Mouse (Mus musculus): ENCODE results near the gene Vkorc1. TPM values are rescaled to one million over a fixed set of nuclear protein-coding genes. Genes with fewer than 3 reads are reported as not detected.

Vkorc1 gene
- polyA plus RNA-seq, 1 experiment from 2014 or later: 77.6 TPM

DNA sequence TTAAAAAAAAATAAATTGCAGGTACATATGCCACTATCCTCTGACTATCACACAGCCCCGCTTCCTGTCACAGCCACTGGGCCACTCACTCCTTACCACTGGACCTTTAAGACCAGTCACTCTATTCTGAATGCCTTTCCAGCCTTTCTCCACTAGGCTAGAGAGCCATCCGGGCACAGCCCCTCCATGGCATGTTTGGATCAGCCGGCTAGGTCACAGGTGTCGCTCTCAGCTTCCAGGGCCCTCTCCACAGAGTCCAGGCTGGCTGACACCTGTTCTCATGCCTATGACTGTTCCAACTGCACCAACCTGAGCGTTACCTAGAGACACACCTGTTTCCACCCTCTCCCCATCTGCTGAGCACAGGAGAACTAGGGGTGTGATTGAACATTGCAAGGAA is 33.2 kb upstream of the Vkorc1 start:
- WGBS: 60% methylated on average over 5 of the region's 5 CpGs
- H3K9ac ChIP-seq: no peak overlapping the region
- no peak overlapping the region for H3K4me3 ChIP-seq
- peaks cover 38% of the 10 kb centered on the region for H3K27me3 ChIP-seq
- no peaks in the 10 kb centered on the region for H3K9me3 ChIP-seq
- H3K4me2 ChIP-seq: no peak overlapping the region
- H3K36me3 ChIP-seq: peaks cover 38% of the 10 kb centered on the region
- no peak for ATAC-seq (ENCODE audit: low read depth)
- H3K27ac ChIP-seq (replicated peaks): no peak overlapping the region
- H3K4me1 ChIP-seq (replicated peaks): peaks cover 6% of the 10 kb centered on the region; the same call in 1 of the 2 replicates

DNA sequence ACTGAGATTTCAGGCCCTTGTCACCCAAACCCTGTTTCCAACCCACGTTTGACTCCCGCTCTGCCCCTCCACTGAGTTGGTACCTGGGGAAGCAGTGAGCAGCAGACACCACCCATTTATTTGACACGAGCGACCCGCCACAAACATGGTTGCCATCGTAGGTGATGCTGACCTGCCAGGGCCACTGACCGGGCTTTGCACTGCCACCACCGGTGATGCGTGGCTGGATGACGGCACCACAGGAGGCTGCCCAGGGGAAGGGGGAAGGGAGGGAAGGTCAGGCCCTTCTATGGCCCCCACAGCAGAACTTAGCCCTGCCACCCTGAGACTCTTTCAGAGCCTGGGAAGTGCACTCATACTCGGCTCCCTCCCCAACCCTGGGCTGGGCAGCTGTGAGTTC is 32.3 kb upstream of the Vkorc1 start:
- no peak overlapping the region for H3K4me3 ChIP-seq
- no peak overlapping the region for H3K27ac ChIP-seq (replicated peaks)
- peaks cover 6% of the 10 kb centered on the region; the same call in 1 of the 2 replicates for H3K4me1 ChIP-seq (replicated peaks)
- H3K4me2 ChIP-seq: no peak overlapping the region
- WGBS: 84% methylated on average over 11 of the region's 11 CpGs
- H3K9me3 ChIP-seq: no peaks in the 10 kb centered on the region
- no peak for ATAC-seq (ENCODE audit: low read depth)
- peaks cover 38% of the 10 kb centered on the region for H3K27me3 ChIP-seq
- H3K9ac ChIP-seq: no peak overlapping the region
- H3K36me3 ChIP-seq: peaks cover 47% of the 10 kb centered on the region

DNA sequence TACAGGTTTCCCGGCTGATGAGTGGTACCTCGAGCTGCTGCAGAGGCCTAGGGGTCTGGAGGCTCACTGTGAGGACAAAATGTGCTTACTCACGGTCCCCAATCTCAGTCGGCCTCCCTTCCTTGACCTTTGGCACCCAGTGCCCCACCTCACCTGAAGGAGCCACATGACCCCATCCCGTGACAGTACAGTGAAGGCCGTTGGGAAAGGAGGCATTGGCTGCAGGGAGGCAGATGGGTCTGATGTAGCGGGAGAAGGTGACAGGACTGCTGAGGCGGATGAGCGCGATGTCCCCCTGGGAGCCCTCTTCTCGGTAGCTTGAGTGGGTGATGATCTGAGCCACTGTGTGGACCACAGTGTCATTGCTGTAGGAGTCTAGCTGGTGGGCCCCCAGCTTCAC is 31.4 kb upstream of the Vkorc1 start:
- WGBS: 89% methylated on average over 11 of the region's 11 CpGs
- Histone ChIP-seq H3K4me3 (no peak overlapping the region), H3K4me2 (no peak overlapping the region), H3K27ac (replicated peaks) (no peak overlapping the region), H3K9ac (no peak overlapping the region), H3K9me3 (no peaks in the 10 kb centered on the region), H3K36me3 (peaks cover 56% of the 10 kb centered on the region), H3K27me3 (peaks cover 38% of the 10 kb centered on the region), H3K4me1 (replicated peaks) (peaks cover 6% of the 10 kb centered on the region; the same call in 1 of the 2 replicates)
- ATAC-seq (ENCODE audit: low read depth): no peak

DNA sequence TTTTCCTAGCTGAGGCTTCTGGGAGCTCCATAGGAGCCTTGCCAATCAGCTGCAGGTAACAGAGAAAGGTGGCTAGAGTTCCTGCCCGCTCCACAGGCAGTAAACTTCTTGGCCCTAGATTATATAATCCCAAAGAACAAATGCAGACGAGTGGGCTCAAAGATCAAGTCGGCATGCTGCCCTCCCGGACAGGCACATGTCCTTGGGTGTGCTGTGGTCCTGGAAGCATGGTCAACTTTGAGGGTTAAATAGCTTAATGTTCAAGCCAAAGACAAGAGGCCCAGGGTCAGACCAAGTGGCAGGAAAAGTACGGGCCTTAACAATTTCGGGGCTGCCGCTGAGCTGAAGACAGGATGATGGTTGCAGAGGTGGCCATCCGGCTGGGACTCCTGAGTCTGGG is 30.6 kb upstream of the Vkorc1 start:
- H3K36me3 ChIP-seq: peaks cover 62% of the 10 kb centered on the region
- WGBS: 92% methylated on average over 8 of the region's 8 CpGs
- no peaks in the 10 kb centered on the region for H3K9me3 ChIP-seq
- ATAC-seq (ENCODE audit: low read depth): no peak
- peaks cover 32% of the 10 kb centered on the region for H3K27me3 ChIP-seq
- peaks cover 6% of the 10 kb centered on the region; the same call in 1 of the 2 replicates for H3K4me1 ChIP-seq (replicated peaks)
- no peak overlapping the region for H3K27ac ChIP-seq (replicated peaks)
- H3K4me2 ChIP-seq: no peak overlapping the region
- no peak overlapping the region for H3K9ac ChIP-seq
- H3K4me3 ChIP-seq: no peak overlapping the region

DNA sequence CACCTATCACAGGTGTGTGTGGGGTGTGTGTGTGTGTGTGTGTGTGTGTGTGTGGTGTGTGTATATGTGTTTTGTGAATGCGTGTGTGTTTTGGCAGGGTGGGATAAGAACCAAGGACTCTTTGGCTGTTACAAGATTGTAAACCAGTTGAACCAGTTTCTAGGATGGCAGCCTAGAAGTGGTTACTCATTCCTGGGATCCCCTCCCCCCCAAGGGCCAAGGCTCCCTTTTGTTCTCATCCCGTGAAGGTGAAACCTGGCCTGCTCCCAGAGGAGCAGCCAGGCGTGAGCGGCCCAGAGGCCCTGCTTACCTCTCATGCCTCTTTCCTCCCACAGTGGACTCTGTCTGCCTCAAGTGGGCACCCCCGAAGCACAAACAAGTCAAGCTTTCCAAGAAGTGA is 29.8 kb upstream of the Vkorc1 start:
- H3K4me2 ChIP-seq: no peak overlapping the region
- no peaks in the 10 kb centered on the region for H3K9me3 ChIP-seq
- H3K4me1 ChIP-seq (replicated peaks): peaks cover 6% of the 10 kb centered on the region; the same call in 1 of the 2 replicates
- 82% methylated on average over 5 of the region's 5 CpGs for WGBS
- no peak overlapping the region for H3K27ac ChIP-seq (replicated peaks)
- peaks cover 70% of the 10 kb centered on the region for H3K36me3 ChIP-seq
- peaks cover 27% of the 10 kb centered on the region for H3K27me3 ChIP-seq
- H3K4me3 ChIP-seq: no peak overlapping the region
- H3K9ac ChIP-seq: no peak overlapping the region
- ATAC-seq (ENCODE audit: low read depth): no peak

DNA sequence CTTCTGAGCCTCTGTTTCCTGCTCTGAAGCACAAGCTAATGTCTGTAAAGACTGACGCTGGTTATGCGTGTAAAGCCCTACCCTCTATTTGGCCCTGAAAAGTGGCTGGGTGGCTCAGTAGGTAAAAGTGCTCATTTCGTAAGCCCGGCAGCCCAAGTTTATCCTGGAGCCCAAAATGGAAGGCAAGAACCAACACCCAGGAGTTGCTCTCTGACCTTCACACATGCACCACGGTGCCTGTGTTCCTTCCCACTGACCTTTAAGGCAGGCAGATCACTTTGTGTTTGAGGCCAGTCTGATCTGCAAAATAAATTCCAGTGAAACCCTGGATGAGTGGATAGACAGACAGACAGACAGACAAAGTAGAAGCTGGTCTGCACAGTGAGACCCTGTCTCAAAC is 28.3 kb upstream of the Vkorc1 start:
- Histone ChIP-seq H3K9ac (no peak overlapping the region), H3K27ac (replicated peaks) (no peak overlapping the region), H3K27me3 (peaks cover 12% of the 10 kb centered on the region), H3K4me1 (replicated peaks) (no peaks in the 10 kb centered on the region), H3K36me3 (peaks cover 79% of the 10 kb centered on the region), H3K9me3 (no peaks in the 10 kb centered on the region), H3K4me3 (no peak overlapping the region), H3K4me2 (no peak overlapping the region)
- ATAC-seq (ENCODE audit: low read depth): no peak
- WGBS: 93% methylated on average over 5 of the region's 5 CpGs

DNA sequence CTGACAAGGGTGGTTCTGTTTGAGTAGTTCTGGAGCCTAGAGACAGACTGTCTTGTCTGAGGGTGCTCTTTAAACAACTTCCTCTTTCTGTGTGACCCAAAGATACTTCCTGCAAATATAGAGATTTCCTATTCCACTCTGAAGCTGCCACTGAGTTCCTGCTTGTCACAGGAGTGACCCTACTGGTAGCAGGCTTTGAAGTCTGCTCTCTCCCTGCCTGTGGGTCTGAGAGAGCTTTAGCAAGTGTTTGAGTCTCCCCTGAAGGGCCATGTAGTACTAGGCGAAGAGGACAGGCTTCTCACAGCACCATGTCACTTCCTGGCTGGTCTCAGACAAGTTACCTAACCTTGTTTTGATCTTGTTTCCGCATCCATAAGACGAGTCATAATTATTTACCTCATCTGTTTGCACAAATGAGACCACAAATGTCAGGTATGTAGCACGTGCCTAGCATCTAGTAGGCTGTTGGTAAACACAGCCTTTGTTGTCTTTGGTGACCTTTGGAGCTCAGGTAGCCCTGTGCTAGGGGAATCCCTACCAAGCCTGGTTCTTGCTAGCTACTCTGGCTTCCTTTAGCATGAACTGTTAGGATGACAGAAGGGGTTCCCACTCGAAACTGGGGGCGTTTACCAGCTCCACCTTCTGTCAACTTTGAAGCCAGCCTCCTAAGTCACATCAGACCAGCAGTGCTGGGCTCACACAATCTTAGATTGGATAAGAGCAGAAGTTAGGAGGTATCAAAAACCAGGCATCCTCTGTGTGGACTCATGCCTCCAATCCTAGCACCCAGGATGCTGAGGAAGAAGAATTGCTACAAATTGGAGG is 27.2 kb upstream of the Vkorc1 start:
- Histone ChIP-seq H3K27me3 (peaks cover 1% of the 10 kb centered on the region; the same call in 1 of the 2 replicates), H3K9me3 (no peaks in the 10 kb centered on the region), H3K4me1 (replicated peaks) (no peaks in the 10 kb centered on the region), H3K4me3 (no peak overlapping the region), H3K4me2 (no peak overlapping the region), H3K9ac (no peak overlapping the region), H3K27ac (replicated peaks) (no peak overlapping the region), H3K36me3 (peaks cover 89% of the 10 kb centered on the region)
- ATAC-seq (ENCODE audit: low read depth): no peak
- WGBS: 83% methylated on average over 6 of the region's 6 CpGs

DNA sequence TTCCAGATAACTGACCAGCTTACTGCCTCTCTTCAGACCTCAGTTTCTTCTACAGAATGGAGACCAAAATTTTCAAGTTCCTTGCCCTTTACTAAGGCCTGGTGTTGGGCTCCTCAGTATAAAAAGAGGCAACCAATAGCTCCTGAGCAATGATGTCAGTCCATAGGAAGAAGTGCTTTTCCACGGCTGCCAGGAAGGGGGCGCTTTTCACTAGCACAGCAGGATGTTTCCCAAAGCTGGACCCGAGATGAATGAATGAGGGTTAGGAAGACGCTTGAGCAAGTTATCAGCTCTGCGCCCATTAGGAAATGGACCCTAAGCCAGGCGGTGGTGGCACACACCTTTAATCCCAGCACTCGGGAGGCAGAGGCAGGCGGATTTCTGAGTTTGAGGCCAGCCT is 26.1 kb upstream of the Vkorc1 start:
- no peak overlapping the region for H3K9ac ChIP-seq
- no peaks in the 10 kb centered on the region for H3K27me3 ChIP-seq
- no peak overlapping the region for H3K27ac ChIP-seq (replicated peaks)
- no peak overlapping the region for H3K4me2 ChIP-seq
- no peaks in the 10 kb centered on the region for H3K4me1 ChIP-seq (replicated peaks)
- no peak overlapping the region for H3K4me3 ChIP-seq
- H3K36me3 ChIP-seq: peaks cover 90% of the 10 kb centered on the region
- 74% methylated on average over 8 of the region's 8 CpGs for WGBS
- no peaks in the 10 kb centered on the region for H3K9me3 ChIP-seq
- no peak for ATAC-seq (ENCODE audit: low read depth)

DNA sequence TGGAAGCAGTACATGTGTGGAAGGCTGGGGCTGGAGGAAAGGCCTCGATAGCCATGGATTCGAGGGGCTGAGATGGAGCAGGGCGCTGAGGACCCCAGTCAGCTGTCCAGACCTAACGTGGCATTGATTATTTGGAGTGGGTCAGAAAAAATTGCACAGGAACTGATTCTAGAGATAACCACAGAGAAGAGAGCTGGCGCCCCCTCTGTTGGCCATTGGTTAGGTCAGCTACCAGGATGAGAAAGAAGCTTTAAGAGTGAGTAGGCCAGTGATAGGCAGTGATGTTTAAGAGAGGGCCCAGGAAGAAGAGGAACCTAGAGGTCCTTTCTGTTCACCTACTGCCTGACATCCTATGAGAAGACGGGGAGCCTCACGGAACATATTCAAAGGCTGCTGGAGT is 23.9 kb upstream of the Vkorc1 start:
- H3K9ac ChIP-seq: no peak overlapping the region
- H3K27ac ChIP-seq (replicated peaks): no peak overlapping the region
- H3K4me1 ChIP-seq (replicated peaks): no peaks in the 10 kb centered on the region
- no peak for ATAC-seq (ENCODE audit: low read depth)
- H3K9me3 ChIP-seq: no peaks in the 10 kb centered on the region
- WGBS: 83% methylated on average over 7 of the region's 7 CpGs
- no peak overlapping the region for H3K4me3 ChIP-seq
- H3K36me3 ChIP-seq: peaks cover 84% of the 10 kb centered on the region
- no peak overlapping the region for H3K4me2 ChIP-seq
- no peaks in the 10 kb centered on the region for H3K27me3 ChIP-seq

DNA sequence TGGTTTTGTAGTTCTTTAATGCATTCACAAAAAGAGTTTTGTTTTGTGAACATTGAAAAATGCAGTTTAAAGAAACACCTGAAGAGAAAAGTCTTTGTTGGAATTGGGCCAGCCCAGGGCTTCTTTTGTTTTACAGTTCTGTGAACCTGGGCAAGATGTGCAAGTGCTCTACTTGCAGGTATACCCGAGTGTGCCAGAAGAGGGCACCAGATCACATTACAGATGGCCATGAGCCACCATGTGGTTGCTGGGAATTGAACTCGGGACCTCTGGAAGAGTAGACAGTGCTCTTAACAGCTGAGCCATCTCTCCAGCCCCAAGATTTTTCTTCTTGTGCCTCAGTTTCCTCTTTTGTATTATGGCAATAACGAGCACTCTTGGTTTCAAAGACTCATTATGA is 22.8 kb upstream of the Vkorc1 start:
- H3K4me3 ChIP-seq: no peak overlapping the region
- no peak for ATAC-seq (ENCODE audit: low read depth)
- H3K9ac ChIP-seq: no peak overlapping the region
- H3K9me3 ChIP-seq: no peaks in the 10 kb centered on the region
- no peak overlapping the region for H3K4me2 ChIP-seq
- H3K27ac ChIP-seq (replicated peaks): no peak overlapping the region
- peaks cover 3% of the 10 kb centered on the region for H3K4me1 ChIP-seq (replicated peaks)
- H3K36me3 ChIP-seq: peaks cover 74% of the 10 kb centered on the region
- no peaks in the 10 kb centered on the region for H3K27me3 ChIP-seq
- WGBS: 58% methylated on average over 3 of the region's 3 CpGs

DNA sequence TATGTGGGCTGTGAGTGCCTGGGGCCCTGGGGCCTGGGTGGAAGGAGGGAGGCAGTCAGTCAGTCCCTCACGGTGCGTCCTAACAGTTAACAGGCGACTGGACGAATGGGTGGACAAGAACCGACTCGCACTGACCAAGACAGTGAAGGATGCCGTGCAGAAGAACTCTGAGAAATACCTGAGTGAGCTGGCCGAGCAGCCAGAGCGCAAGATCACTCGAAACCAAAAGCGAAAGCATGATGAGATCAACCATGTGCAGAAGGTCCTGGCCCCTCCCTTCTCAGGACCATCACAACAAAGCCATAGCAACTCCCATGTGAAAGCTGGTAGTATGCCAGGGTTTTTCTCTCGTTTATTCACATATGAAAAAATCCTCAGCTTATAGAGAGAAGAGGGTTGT is 19.9 kb upstream of the Vkorc1 start:
- Histone ChIP-seq H3K9ac (no peak overlapping the region), H3K9me3 (no peaks in the 10 kb centered on the region), H3K4me1 (replicated peaks) (peaks cover 15% of the 10 kb centered on the region), H3K27me3 (no peaks in the 10 kb centered on the region), H3K27ac (replicated peaks) (no peak overlapping the region), H3K36me3 (peaks cover 46% of the 10 kb centered on the region), H3K4me2 (no peak overlapping the region), H3K4me3 (no peak overlapping the region)
- 94% methylated on average over 12 of the region's 12 CpGs for WGBS
- ATAC-seq (ENCODE audit: low read depth): no peak

DNA sequence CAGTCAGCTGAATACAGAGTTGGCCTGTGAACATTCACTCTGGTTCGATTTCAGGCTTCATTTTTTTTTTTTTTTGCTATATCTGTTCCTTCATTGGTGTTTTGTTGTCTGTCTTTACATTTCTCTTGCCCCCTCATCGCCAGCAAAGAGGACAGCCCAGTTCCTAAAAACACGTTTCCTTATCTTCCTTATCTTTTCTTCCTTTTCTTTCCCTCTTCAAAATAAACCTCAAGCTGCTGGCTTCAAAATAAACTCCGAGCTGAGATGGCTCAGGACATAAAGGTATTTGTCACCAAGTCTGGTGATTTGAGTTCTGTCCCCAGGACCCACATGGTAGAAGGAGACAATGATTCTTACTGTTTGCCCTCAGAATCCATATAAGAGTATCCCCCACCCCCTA is 17.5 kb upstream of the Vkorc1 start:
- Histone ChIP-seq H3K4me1 (replicated peaks) (peaks cover 15% of the 10 kb centered on the region), H3K27ac (replicated peaks) (peak overlapping the region; percentile 81), H3K27me3 (no peaks in the 10 kb centered on the region), H3K36me3 (peaks cover 47% of the 10 kb centered on the region), H3K9me3 (no peaks in the 10 kb centered on the region), H3K4me3 (peak overlapping the region; percentile 91), H3K4me2 (peak overlapping the region; percentile 69), H3K9ac (peak overlapping the region; percentile 86)
- WGBS: 22% methylated on average over 4 of the region's 4 CpGs
- ATAC-seq (ENCODE audit: low read depth): no peak
